Mouse (Mus musculus) intestine, embryonic 15.5 days (tissue): ENCODE measurements at regions not wholly inside any gene's neighbourhood (a gene's known extent, or its start where the extent isn't known, plus 50 kb on each side); places are given as distances from the start of the nearest gene placed in this dataset.

Experiments
- ATAC-seq: fragments of 200-750 bp; cut with Nextera tagmentation; 2 replicates; pipeline ENCODE4 v1.8.0; 2017; ENCODE audit warnings: moderate TSS enrichment, moderate library complexity
- H3K27ac ChIP-seq: fragments of 300-500 bp; sonication (generic); 2 replicates; pipeline ENCODE4 v1.5.1; 2015; ENCODE audit warnings: mild to moderate bottlenecking, inconsistent platforms
- H3K27me3 ChIP-seq: fragments of 300-500 bp; sonication (generic); replicated peaks from 2 replicates; pipeline ENCODE4 v1.6.1; 2015; ENCODE audit warnings: inconsistent platforms
- H3K36me3 ChIP-seq: fragments of 300-500 bp; sonication (generic); 2 replicates; pipeline ENCODE4 v1.6.1; 2015; ENCODE audit warnings: inconsistent platforms
- H3K4me1 ChIP-seq: fragments of 300-500 bp; sonication (generic); replicated peaks from 2 replicates; pipeline ENCODE4 v1.6.1; 2015; ENCODE audit warnings: inconsistent platforms
- H3K4me2 ChIP-seq: fragments of 300-500 bp; sonication (generic); replicated peaks from 2 replicates; pipeline ENCODE4 v1.6.1; 2015; ENCODE audit warnings: mild to moderate bottlenecking, inconsistent platforms
- H3K4me3 ChIP-seq: fragments of 300-500 bp; sonication (generic); replicated peaks from 2 replicates; pipeline ENCODE4 v1.5.1; 2015; ENCODE audit warnings: inconsistent platforms
- H3K9ac ChIP-seq: fragments of 300-500 bp; sonication (generic); 2 replicates; pipeline ENCODE4 v1.6.1; 2015; ENCODE audit warnings: inconsistent platforms
- H3K9me3 ChIP-seq: fragments of 300-500 bp; sonication (generic); 2 replicates; pipeline ENCODE4 v1.6.1; 2016; ENCODE audit warnings: inconsistent platforms
- WGBS: fragments of 180-500 bp; shearing (Covaris S2); methylation state at CpG from one replicate; pipeline ENCODE4 v1.1.7; 2015; 5-methylcytosine and 5-hydroxymethylcytosine counted together

DNA sequence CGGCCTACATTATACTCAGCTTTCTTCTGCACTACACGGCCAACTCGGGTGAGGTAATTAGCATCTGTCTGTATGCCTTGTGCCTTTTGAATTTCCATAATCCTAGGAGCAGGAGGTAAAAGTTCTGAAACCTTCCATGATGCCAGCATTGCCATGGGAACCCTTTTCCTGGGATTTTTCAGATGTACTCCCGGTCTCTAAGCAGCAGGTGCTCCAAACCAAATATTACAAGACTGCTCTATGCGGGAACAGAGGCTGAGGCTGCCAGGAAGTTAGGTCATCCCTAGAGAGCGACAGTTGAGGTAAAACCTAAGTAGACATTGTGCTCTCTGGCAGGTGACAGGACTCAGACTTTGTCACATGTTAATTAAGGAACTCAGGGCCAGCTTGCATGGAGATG is 501.0 kb upstream of the Mgmt start:
- no peak overlapping the region for H3K27ac ChIP-seq
- H3K9me3 ChIP-seq: no peaks in the 10 kb centered on the region
- no peaks in the 10 kb centered on the region for H3K4me1 ChIP-seq
- H3K4me3 ChIP-seq: no peak overlapping the region
- no peaks in the 10 kb centered on the region for H3K27me3 ChIP-seq
- no peak overlapping the region for H3K9ac ChIP-seq
- no peaks in the 10 kb centered on the region for H3K36me3 ChIP-seq
- 87% methylated on average over 6 of the region's 6 CpGs for WGBS
- ATAC-seq: no peak
- no peak overlapping the region for H3K4me2 ChIP-seq

DNA sequence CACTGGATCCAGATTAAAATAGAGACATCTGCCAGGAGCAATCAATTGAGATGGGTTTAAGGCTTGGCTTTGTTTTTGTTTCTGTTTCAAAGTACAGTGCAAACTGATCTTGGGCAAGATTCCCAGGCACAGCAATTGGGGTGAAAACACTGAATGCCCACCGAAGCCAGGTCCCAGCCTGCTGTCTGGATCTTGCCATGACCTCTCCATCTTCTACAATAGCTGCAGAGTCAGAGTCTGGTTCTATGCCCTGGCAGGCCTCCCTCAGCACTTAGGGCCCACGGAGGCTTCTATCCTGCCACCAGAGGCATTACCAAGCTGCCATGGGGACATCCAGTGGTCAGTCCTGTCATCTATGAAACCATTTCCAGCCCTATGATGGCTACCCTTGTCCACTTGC is 498.6 kb upstream of the Mgmt start:
- ATAC-seq: no peak
- H3K36me3 ChIP-seq: no peaks in the 10 kb centered on the region
- no peaks in the 10 kb centered on the region for H3K27me3 ChIP-seq
- no peaks in the 10 kb centered on the region for H3K4me1 ChIP-seq
- no peak overlapping the region for H3K27ac ChIP-seq
- H3K4me3 ChIP-seq: no peak overlapping the region
- no peak overlapping the region for H3K9ac ChIP-seq
- H3K9me3 ChIP-seq: no peaks in the 10 kb centered on the region
- no peak overlapping the region for H3K4me2 ChIP-seq
- WGBS: 59% methylated on average over 2 of the region's 2 CpGs

DNA sequence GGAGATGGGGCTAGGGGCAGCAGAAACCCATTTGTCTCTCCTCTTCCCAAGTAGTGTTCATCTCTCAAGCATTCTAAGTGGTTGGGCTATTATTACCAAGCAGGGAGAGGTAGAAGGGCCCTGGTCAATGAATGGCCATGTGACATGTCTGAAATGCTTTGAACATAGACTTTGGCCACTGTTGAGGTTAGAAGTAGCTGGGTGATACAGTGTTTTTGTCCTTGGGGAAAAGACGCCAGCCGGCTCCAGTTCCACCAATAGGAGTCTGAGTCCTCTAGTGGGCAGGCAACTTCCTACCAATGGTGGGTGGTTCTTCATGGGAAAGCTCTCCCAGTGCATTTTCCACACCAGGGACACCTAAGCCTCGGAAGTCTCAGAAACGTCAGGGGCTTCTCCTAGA is 497.3 kb upstream of the Mgmt start:
- no peak overlapping the region for H3K9ac ChIP-seq
- no peak for ATAC-seq
- H3K9me3 ChIP-seq: no peaks in the 10 kb centered on the region
- WGBS: 91% methylated on average over 4 of the region's 4 CpGs
- H3K4me3 ChIP-seq: no peak overlapping the region
- H3K36me3 ChIP-seq: no peaks in the 10 kb centered on the region
- no peak overlapping the region for H3K27ac ChIP-seq
- H3K27me3 ChIP-seq: no peaks in the 10 kb centered on the region
- no peak overlapping the region for H3K4me2 ChIP-seq
- no peaks in the 10 kb centered on the region for H3K4me1 ChIP-seq

DNA sequence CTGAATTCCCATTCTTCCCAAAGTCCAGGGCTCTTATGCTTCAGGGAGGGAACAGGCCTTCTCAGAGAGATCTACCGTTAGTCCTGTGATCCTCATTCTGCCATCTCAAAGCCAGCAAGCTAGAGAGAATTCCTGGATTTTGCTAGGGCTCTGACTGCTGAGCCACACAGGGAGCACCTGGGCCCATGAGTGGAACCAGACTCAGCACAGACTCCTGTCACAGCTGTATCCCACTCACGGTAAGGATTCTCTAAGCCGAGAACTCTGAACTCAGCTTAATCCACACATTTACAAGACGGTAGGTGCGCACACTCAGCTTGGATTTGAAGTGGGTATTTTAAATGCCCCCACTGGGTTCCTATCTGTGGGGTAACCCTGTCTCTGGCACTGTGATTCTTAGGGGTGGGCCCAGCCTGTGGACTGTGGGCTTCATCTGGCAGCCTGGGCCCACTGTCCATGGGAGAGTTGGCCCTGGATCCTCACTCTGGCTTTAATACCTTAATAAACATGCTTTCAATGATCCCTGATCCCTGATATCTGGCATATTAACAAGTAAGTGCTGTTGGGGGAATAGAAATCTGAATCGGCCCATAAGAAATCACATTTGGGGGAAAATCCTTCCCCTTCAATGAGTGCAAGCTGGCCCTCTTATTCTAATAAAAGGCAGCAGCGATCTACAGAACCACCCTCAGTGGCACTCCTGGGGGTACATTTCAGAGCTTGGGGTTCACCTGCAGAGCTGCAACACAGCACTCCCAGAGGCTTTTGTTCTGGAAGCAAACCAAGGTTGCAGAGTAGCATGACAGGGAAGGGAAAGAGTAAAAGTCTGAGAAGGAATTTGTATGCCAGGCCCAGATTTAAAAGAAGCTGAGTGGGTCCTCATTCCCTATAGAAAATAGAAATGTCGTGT is 491.5 kb upstream of the Mgmt start:
- Histone ChIP-seq H3K9ac (no peak overlapping the region), H3K27me3 (no peaks in the 10 kb centered on the region), H3K4me1 (no peaks in the 10 kb centered on the region), H3K4me2 (no peak overlapping the region), H3K9me3 (no peaks in the 10 kb centered on the region), H3K4me3 (no peak overlapping the region), H3K36me3 (no peaks in the 10 kb centered on the region), H3K27ac (no peak overlapping the region)
- ATAC-seq: no peak
- WGBS: 87% methylated on average over 8 of the region's 8 CpGs

DNA sequence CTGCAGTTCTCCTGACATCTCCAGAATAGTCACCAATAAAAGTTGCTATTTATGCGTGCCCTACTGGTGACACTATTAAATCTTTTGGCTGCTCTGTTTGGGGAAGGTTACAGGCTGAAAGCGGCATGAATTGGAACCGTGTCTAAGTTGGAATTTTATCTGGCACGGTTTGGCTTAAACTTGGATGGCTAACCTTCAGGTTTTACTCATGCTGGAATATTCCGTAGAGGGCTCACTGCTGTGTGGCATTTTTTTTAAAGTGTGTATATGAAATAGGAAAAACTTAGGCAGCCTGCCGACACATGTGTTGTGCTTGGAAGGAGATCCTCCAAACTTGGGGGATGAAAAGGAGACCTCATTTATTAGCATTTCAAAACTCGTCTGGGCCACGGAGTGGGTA is 489.0 kb upstream of the Mgmt start:
- no peak overlapping the region for H3K9ac ChIP-seq
- no peaks in the 10 kb centered on the region for H3K9me3 ChIP-seq
- H3K4me3 ChIP-seq: no peak overlapping the region
- no peak overlapping the region for H3K27ac ChIP-seq
- no peak overlapping the region for H3K4me2 ChIP-seq
- 62% methylated on average over 8 of the region's 8 CpGs for WGBS
- H3K27me3 ChIP-seq: no peaks in the 10 kb centered on the region
- H3K36me3 ChIP-seq: no peaks in the 10 kb centered on the region
- no peak for ATAC-seq
- H3K4me1 ChIP-seq: no peaks in the 10 kb centered on the region

DNA sequence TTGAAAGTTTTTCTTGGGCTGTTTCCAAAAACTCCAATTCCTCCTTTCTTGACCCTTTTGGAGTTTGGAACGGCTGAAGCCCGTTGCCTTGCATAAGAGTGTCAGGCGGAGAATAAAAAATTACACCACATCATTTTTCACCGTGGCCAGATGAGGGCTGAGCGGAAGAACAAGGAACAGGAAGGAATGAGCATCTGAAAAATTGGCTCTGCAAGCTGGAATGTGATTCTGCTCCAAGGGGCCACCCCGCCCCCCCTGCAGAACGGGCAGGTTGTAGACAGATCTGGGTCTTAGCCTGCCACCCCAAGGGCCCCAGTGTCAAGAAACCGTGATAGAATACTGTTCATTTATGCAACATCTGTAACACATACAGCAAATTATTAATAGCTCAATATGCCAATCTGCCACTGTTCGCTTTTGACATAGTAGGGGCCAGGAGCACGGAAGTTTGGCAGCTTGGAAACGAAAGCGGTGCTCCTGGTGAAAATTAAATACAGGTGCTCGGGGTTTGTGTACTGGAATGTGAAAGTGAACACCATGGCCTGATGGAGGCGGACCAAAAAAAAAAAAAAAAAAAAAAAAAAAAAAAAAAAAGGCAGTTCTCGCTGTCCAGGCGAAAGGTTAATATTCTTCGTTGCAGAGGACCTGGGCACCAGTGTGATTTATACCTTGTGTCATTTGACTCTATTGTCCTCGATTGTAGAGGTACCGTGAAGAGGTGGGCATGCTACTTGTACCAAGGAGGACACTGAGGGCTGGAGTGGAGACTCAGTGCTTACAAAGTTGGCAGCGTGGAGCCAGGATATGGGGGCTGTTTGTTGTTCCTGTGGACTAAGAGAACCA is 487.9 kb upstream of the Mgmt start:
- H3K9me3 ChIP-seq: no peaks in the 10 kb centered on the region
- ATAC-seq: no peak

DNA sequence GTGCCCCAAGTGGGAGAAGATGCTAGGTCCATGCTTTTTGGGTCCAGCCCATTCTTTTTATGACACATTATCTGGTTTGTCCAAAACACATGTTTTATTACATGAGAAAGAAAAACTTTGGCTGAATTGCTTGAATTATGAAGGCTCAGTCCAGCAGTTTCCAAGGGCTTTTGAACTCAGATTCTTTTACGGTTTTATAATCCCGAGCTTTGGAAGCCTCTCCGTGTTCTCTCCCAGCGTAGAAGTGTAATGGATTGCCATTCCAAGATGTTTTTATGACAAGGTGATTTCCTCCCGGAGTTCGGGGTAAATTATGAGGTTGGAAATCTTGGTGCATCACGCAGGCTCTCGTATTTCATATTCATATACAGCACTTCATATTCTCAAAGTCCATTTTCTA is 479.6 kb upstream of the Mgmt start:
- ATAC-seq: no peak
- no peaks in the 10 kb centered on the region for H3K9me3 ChIP-seq
- 60% methylated on average over 8 of the region's 8 CpGs for WGBS
- no peaks in the 10 kb centered on the region for H3K27me3 ChIP-seq
- no peaks in the 10 kb centered on the region for H3K36me3 ChIP-seq
- no peak overlapping the region for H3K4me2 ChIP-seq
- no peak overlapping the region for H3K27ac ChIP-seq
- H3K4me1 ChIP-seq: no peaks in the 10 kb centered on the region
- no peak overlapping the region for H3K9ac ChIP-seq
- no peak overlapping the region for H3K4me3 ChIP-seq

More for the DNA sequence above, 487.9 kb upstream of the Mgmt start:
- no peak overlapping the region for H3K4me2 ChIP-seq
- no peak overlapping the region for H3K9ac ChIP-seq
- WGBS: 59% methylated on average over 20 of the region's 20 CpGs
- no peak overlapping the region for H3K4me3 ChIP-seq
- no peak overlapping the region for H3K27ac ChIP-seq
- no peaks in the 10 kb centered on the region for H3K4me1 ChIP-seq
- H3K27me3 ChIP-seq: no peaks in the 10 kb centered on the region
- H3K36me3 ChIP-seq: no peaks in the 10 kb centered on the region

DNA sequence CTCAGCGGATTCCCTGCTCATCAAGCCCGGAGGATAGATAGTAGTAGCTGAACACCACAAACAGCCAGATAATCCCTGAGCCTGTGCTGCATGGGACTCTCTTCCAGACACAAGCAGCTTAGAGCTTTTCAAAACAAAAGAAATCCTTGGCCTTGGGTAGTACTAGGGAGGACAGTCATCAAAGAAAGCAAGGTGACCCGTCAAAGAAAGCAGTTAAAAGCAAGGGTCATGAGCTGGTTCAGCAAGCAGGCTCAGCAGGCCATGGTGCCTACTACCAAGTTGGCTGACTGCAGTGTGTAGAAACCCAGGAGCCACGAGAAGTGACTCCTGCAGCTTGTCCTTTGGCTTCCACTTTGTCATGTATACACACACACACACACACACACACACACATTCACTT is 477.1 kb upstream of the Mgmt start:
- no peak overlapping the region for H3K9ac ChIP-seq
- H3K4me3 ChIP-seq: no peak overlapping the region
- H3K27ac ChIP-seq: no peak overlapping the region
- no peak overlapping the region for H3K4me2 ChIP-seq
- H3K36me3 ChIP-seq: no peaks in the 10 kb centered on the region
- ATAC-seq: no peak
- H3K4me1 ChIP-seq: no peaks in the 10 kb centered on the region
- H3K27me3 ChIP-seq: no peaks in the 10 kb centered on the region
- H3K9me3 ChIP-seq: no peaks in the 10 kb centered on the region
- 60% methylated on average over 4 of the region's 4 CpGs for WGBS

DNA sequence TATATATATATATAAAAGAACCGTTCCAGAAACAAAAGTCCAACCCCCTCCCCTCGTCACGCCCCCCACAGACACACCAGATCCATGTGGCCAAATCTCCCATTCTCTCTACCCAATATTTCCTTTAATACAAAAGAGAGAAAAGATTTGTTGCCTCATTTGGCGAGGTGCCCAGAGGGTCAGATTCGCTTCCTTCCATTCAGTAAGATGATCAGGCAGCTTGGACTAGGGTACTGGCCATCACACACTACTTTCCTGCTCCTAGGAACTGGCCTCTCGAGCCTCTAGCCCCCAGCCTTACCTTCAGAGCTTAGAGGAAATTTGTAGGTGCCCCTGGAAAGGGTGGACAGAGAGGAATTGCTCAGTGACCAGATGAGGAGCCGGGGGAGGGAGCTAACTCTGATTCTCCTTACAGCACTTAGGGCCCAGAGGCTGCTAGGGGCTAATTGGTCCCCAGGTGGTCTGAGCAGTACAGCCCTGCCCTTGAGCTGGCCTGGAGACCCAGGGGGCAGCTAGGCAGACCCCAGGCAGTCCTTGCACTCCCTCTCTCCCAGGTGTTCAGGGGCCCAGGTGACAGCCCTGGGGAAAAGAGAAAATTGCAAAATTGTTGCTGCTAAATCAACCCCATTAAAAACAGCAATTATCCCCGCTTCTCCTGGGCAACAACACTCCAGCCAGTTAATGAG is 470.4 kb upstream of the Mgmt start:
- no peaks in the 10 kb centered on the region for H3K9me3 ChIP-seq
- no peak overlapping the region for H3K4me3 ChIP-seq
- no peak overlapping the region for H3K4me2 ChIP-seq
- H3K27ac ChIP-seq: no peak overlapping the region
- no peak overlapping the region for H3K9ac ChIP-seq
- no peaks in the 10 kb centered on the region for H3K27me3 ChIP-seq
- no peaks in the 10 kb centered on the region for H3K36me3 ChIP-seq
- WGBS: 66% methylated on average over 8 of the region's 8 CpGs
- ATAC-seq: no peak
- no peaks in the 10 kb centered on the region for H3K4me1 ChIP-seq

DNA sequence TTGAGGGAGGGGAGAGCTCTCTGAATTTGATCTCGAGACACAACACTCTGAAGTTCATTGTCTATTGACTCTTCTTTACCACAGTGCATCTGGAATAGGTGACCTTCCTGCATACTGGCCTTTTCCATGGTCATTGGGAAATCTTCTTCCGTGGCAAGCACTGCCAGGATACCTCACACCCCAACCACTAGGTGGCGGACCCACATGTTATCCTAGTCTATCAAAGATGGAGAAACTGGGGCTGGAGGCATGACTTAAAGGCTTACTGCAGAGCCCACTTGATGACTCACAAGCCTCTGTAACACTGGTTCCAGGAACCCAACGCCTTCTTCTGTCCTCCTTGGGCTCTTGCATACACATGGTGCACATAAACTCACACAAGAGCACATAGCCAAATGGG is 467.2 kb upstream of the Mgmt start:
- ATAC-seq: no peak
- no peaks in the 10 kb centered on the region for H3K9me3 ChIP-seq

DNA sequence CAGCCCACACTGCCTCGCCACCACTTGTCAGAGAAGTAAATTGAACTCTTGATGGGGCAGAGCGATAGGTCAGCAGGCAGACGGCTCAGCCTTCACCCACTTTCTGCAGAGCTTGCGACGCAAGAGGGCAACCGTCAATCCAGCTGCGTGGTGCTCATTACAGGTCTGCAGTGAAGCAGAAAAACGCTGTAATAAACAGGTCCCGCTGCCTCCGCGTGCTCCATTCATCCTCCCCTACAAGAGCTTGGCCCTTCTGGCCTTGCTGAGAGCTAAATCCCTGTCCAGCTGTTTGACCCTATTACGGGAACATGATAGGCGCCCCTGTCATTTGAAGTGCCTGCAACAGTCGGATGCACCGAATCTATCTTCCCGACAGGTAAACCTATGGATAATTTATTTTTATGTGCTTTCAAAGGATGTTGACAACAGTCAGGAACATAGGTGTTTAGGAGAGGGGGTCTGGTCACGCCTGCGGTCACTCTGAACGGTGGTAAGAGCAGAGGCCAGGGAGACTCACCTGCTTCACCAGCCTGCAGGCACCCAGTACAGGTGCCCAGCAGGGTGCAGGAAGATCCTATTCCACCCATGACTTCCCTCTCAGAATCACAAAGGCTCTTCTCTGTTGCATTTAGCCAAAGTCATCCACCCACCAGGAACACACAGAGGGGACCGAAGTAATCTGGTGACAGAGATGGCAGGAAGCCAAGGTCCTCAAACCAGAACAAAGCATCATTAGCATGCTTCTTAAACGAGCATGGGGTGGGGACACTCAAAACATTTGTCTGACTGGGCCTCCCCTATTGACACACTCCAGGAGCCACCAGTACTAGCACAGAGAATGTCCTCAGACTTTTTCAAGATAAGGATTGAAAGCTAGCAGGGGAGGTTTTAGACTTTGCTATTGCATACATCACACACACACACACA is 464.1 kb upstream of the Mgmt start:
- Histone ChIP-seq H3K9me3 (no peaks in the 10 kb centered on the region), H3K4me1 (no peaks in the 10 kb centered on the region), H3K36me3 (no peaks in the 10 kb centered on the region), H3K4me2 (no peak overlapping the region), H3K27me3 (no peaks in the 10 kb centered on the region), H3K27ac (no peak overlapping the region), H3K4me3 (no peak overlapping the region), H3K9ac (no peak overlapping the region)
- WGBS: 65% methylated on average over 21 of the region's 21 CpGs
- no peak for ATAC-seq

More for the DNA sequence above, 467.2 kb upstream of the Mgmt start:
- H3K4me1 ChIP-seq: no peaks in the 10 kb centered on the region
- H3K36me3 ChIP-seq: no peaks in the 10 kb centered on the region
- no peaks in the 10 kb centered on the region for H3K27me3 ChIP-seq
- H3K27ac ChIP-seq: no peak overlapping the region
- 65% methylated on average over 4 of the region's 4 CpGs for WGBS
- no peak overlapping the region for H3K9ac ChIP-seq
- H3K4me3 ChIP-seq: no peak overlapping the region
- H3K4me2 ChIP-seq: no peak overlapping the region
